Mouse (Mus musculus): Measurements from ENCODE around the gene Pycr1. TPM values are rescaled to one million over a fixed set of nuclear protein-coding genes. Genes with fewer than 3 reads are reported as not detected.

Gene Pycr1
- polyA plus RNA-seq, 1 experiment from 2014 or later, result 34.9 TPM

GRCm38 (mm10) chr11:120660301-120661075 is 16.9 kb upstream of the Pycr1 start:
- Histone ChIP-seq H3K4me3 (replicated peaks; ENCODE audit: low read length) (peak overlapping the region; percentile 43), H3K4me2 (ENCODE audit: low read length) (peak overlapping the region; percentile 65), H3K27me3 (replicated peaks; ENCODE audit: control insufficient read depth, insufficient read depth, low read length) (peaks cover 64% of the 10 kb centered on the region), H3K9ac (replicated peaks; ENCODE audit: low read depth, low read length) (0 out of 2 replicates have a peak overlapping the region, but pooled peaks have one; percentile 32), H3K9me3 (ENCODE audit: control insufficient read depth, low read length) (no peaks in the 10 kb centered on the region), H3K36me3 (ENCODE audit: control insufficient read depth, insufficient read depth) (no peaks in the 10 kb centered on the region), H3K27ac (ENCODE audit: low read length) (no peak overlapping the region), H3K4me1 (replicated peaks; ENCODE audit: control insufficient read depth, insufficient read depth, low read length) (peaks cover 17% of the 10 kb centered on the region)
- WGBS, result under 1% methylated on average over 89 of the region's 95 CpGs
- peak; percentile 59 for ATAC-seq

GRCm38 (mm10) chr11:120659509-120660300 is 16.1 kb upstream of the Pycr1 start:
- peaks cover 64% of the 10 kb centered on the region for H3K27me3 ChIP-seq (replicated peaks; ENCODE audit: control insufficient read depth, insufficient read depth, low read length)
- H3K4me2 ChIP-seq (ENCODE audit: low read length), result peak overlapping the region; percentile 65
- peak overlapping the region; percentile 43 for H3K4me3 ChIP-seq (replicated peaks; ENCODE audit: low read length)
- WGBS, result 2% methylated on average over 50 of the region's 50 CpGs
- H3K9me3 ChIP-seq (ENCODE audit: control insufficient read depth, low read length), result no peaks in the 10 kb centered on the region
- 0 out of 2 replicates have a peak overlapping the region, but pooled peaks have one; percentile 32 for H3K9ac ChIP-seq (replicated peaks; ENCODE audit: low read depth, low read length)
- ATAC-seq, result no peak
- no peaks in the 10 kb centered on the region for H3K36me3 ChIP-seq (ENCODE audit: control insufficient read depth, insufficient read depth)
- no peak overlapping the region for H3K27ac ChIP-seq (ENCODE audit: low read length)
- H3K4me1 ChIP-seq (replicated peaks; ENCODE audit: control insufficient read depth, insufficient read depth, low read length), result peaks cover 17% of the 10 kb centered on the region

- Histone ChIP-seq H3K27me3 (replicated peaks; ENCODE audit: control insufficient read depth, insufficient read depth, low read length) (peaks cover 61% of the 10 kb centered on the region), H3K4me3 (replicated peaks; ENCODE audit: low read length) (no peak overlapping the region), H3K4me1 (replicated peaks; ENCODE audit: control insufficient read depth, insufficient read depth, low read length) (peaks cover 17% of the 10 kb centered on the region), H3K9me3 (ENCODE audit: control insufficient read depth, low read length) (no peaks in the 10 kb centered on the region), H3K9ac (replicated peaks; ENCODE audit: low read depth, low read length) (no peak overlapping the region), H3K36me3 (ENCODE audit: control insufficient read depth, insufficient read depth) (no peaks in the 10 kb centered on the region), H3K4me2 (ENCODE audit: low read length) (no peak overlapping the region), H3K27ac (ENCODE audit: low read length) (no peak overlapping the region)
- no peak for ATAC-seq
- 3% methylated on average over 24 of the region's 24 CpGs for WGBS
Observed at GRCm38 (mm10) chr11:120658876-120659410, 15.4 kb upstream of the Pycr1 start.

GRCm38 (mm10) chr11:120657301-120657700 is 13.7 kb upstream of the Pycr1 start:
- no peak overlapping the region for H3K4me2 ChIP-seq (ENCODE audit: low read length)
- no peak overlapping the region for H3K9ac ChIP-seq (replicated peaks; ENCODE audit: low read depth, low read length)
- H3K4me3 ChIP-seq (replicated peaks; ENCODE audit: low read length), result no peak overlapping the region
- H3K4me1 ChIP-seq (replicated peaks; ENCODE audit: control insufficient read depth, insufficient read depth, low read length), result peaks cover 17% of the 10 kb centered on the region
- ATAC-seq, result no peak
- H3K9me3 ChIP-seq (ENCODE audit: control insufficient read depth, low read length), result no peaks in the 10 kb centered on the region
- no peaks in the 10 kb centered on the region for H3K36me3 ChIP-seq (ENCODE audit: control insufficient read depth, insufficient read depth)
- 94% methylated on average over 4 of the region's 4 CpGs for WGBS
- H3K27ac ChIP-seq (ENCODE audit: low read length), result no peak overlapping the region
- peaks cover 52% of the 10 kb centered on the region for H3K27me3 ChIP-seq (replicated peaks; ENCODE audit: control insufficient read depth, insufficient read depth, low read length)

GRCm38 (mm10) chr11:120654741-120655140 is 11.2 kb upstream of the Pycr1 start:
- no peaks in the 10 kb centered on the region for H3K9me3 ChIP-seq (ENCODE audit: control insufficient read depth, low read length)
- H3K27ac ChIP-seq (ENCODE audit: low read length), result no peak overlapping the region
- no peak overlapping the region for H3K9ac ChIP-seq (replicated peaks; ENCODE audit: low read depth, low read length)
- ATAC-seq, result no peak
- WGBS, result 81% methylated on average over 3 of the region's 3 CpGs
- H3K4me1 ChIP-seq (replicated peaks; ENCODE audit: control insufficient read depth, insufficient read depth, low read length), result peaks cover 2% of the 10 kb centered on the region
- no peaks in the 10 kb centered on the region for H3K36me3 ChIP-seq (ENCODE audit: control insufficient read depth, insufficient read depth)
- H3K27me3 ChIP-seq (replicated peaks; ENCODE audit: control insufficient read depth, insufficient read depth, low read length), result peaks cover 27% of the 10 kb centered on the region
- H3K4me2 ChIP-seq (ENCODE audit: low read length), result no peak overlapping the region
- no peak overlapping the region for H3K4me3 ChIP-seq (replicated peaks; ENCODE audit: low read length)

GRCm38 (mm10) chr11:120651872-120652271 is 8.3 kb upstream of the Pycr1 start:
- H3K4me1 ChIP-seq (replicated peaks; ENCODE audit: control insufficient read depth, insufficient read depth, low read length), result peaks cover 5% of the 10 kb centered on the region
- no peak overlapping the region for H3K9ac ChIP-seq (replicated peaks; ENCODE audit: low read depth, low read length)
- ATAC-seq, result no peak
- H3K27ac ChIP-seq (ENCODE audit: low read length), result no peak overlapping the region
- H3K4me2 ChIP-seq (ENCODE audit: low read length), result no peak overlapping the region
- H3K27me3 ChIP-seq (replicated peaks; ENCODE audit: control insufficient read depth, insufficient read depth, low read length), result peaks cover 4% of the 10 kb centered on the region; the same call in 1 of the 2 replicates
- H3K9me3 ChIP-seq (ENCODE audit: control insufficient read depth, low read length), result no peaks in the 10 kb centered on the region
- WGBS, result 58% methylated on average over 3 of the region's 3 CpGs
- no peaks in the 10 kb centered on the region for H3K36me3 ChIP-seq (ENCODE audit: control insufficient read depth, insufficient read depth)
- H3K4me3 ChIP-seq (replicated peaks; ENCODE audit: low read length), result no peak overlapping the region

DNA sequence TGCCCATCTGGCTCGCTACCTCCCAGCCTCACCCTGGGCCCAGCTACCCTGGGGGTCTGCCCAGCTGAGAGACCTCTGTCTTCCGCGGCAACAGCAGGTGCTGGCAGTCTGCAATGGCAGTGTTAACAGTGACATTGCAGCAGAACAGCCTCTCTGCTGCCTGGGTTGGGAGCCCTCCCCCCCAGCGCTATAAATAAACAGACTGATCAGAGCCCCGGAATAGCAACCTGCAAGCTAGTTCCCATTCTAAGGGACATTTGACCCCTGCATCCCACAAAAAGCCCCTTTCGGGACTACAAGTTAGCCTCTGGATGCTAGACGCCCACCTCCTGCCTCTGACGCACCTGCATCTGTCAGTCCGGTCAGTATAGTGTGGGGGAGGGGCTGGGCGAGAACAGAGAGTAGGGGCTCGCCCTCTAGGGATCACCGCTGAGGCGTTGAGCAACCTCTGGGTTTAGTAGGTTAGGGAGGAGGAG is 4.5 kb upstream of the Pycr1 start, which contains the start of gene Myadml2:
Gene Myadml2, minus strand, starts transcription at position 158 of the 476 bp plus-strand sequence.
- peak within 1 kb of the TSS; percentile 2 for H3K4me3 ChIP-seq (replicated peaks; ENCODE audit: low read length)
- peak within 1 kb of the TSS; percentile 9 for H3K4me2 ChIP-seq (ENCODE audit: low read length)
- H3K36me3 ChIP-seq (ENCODE audit: control insufficient read depth, insufficient read depth), result no peaks in the 10 kb centered on the region
- 0 out of 2 replicates have a peak within 1 kb of the TSS, but pooled peaks have one; percentile 2 for H3K9ac ChIP-seq (replicated peaks; ENCODE audit: low read depth, low read length)
- H3K27ac ChIP-seq (ENCODE audit: low read length), result no peak within 1 kb of the TSS
- H3K9me3 ChIP-seq (ENCODE audit: control insufficient read depth, low read length), result no peaks in the 10 kb centered on the region
- no peaks in the 10 kb centered on the region for H3K27me3 ChIP-seq (replicated peaks; ENCODE audit: control insufficient read depth, insufficient read depth, low read length)
- WGBS, result 6% methylated on average over 13 of the region's 13 CpGs
- H3K4me1 ChIP-seq (replicated peaks; ENCODE audit: control insufficient read depth, insufficient read depth, low read length), result peaks cover 11% of the 10 kb centered on the region
- ATAC-seq, result no peak

GRCm38 (mm10) chr11:120647047-120647830 is 3.7 kb upstream of the Pycr1 start:
- H3K9ac ChIP-seq (replicated peaks; ENCODE audit: low read depth, low read length), result no peak overlapping the region
- H3K9me3 ChIP-seq (ENCODE audit: control insufficient read depth, low read length), result no peaks in the 10 kb centered on the region
- peaks cover 17% of the 10 kb centered on the region for H3K4me1 ChIP-seq (replicated peaks; ENCODE audit: control insufficient read depth, insufficient read depth, low read length)
- 81% methylated on average over 35 of the region's 35 CpGs for WGBS
- no peaks in the 10 kb centered on the region for H3K36me3 ChIP-seq (ENCODE audit: control insufficient read depth, insufficient read depth)
- H3K4me3 ChIP-seq (replicated peaks; ENCODE audit: low read length), result no peak overlapping the region
- no peaks in the 10 kb centered on the region for H3K27me3 ChIP-seq (replicated peaks; ENCODE audit: control insufficient read depth, insufficient read depth, low read length)
- no peak for ATAC-seq
- H3K27ac ChIP-seq (ENCODE audit: low read length), result no peak overlapping the region
- H3K4me2 ChIP-seq (ENCODE audit: low read length), result no peak overlapping the region
